Mouse (Mus musculus) hematopoietic stem cell, adult 5-6 weeks (primary cell): ENCODE results near the gene Mas1. TPM values are rescaled to one million over a fixed set of nuclear protein-coding genes. Genes with fewer than 3 reads are reported as not detected.

ENCODE experiments used
- ATAC-seq, 2 experiments: fragments of 125-278 bp in 1 of 2; replicated peaks in 1 of 2; 2 replicates each; pipeline ENCODE4 v1.8.0; 2016 to 2017; ENCODE audit warnings: inconsistent platforms in 2 of 2, mild to moderate bottlenecking in 2 of 2, moderate number of reproducible peaks in 2 of 2, low read depth in 1 of 2, moderate TSS enrichment in 1 of 2; ENCODE audit not compliant: low FRiP score in 2 of 2, poor library complexity in 2 of 2, severe bottlenecking in 2 of 2, insufficient read depth in 1 of 2, low TSS enrichment in 1 of 2
- total RNA-seq: library from RNA; stranded (forward); fragments of 172-1452, 232-1000 nt; gene quantifications from 2 replicates; pipeline ENCODE4 v1.2.3, GENCODE M21; 2017

The Mas1 gene
- total RNA-seq, 1 experiment from 2014 or later = not detected

GRCm38 (mm10) chr17:12844540-12844939 is 23.4 kb downstream of the Mas1 start:
- no peak for ATAC-seq

DNA sequence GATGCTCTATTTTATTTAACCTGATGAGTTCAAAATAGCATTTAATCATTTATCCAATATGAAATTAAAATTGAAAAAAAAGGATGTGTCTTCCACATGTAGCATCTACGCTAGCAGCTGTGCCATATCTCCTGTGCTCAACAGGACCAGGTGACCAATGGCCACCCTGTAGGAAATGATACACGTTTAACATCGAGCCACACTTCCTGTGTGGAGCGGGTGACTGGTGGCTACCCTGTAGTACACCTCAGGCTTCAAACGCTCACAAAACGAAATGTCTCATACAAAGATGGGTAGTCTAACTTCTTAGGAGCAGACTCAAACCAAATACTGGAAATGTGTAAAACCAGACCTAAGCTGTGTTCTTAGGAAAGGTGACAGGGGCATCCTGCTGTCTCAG is 24.1 kb downstream of the Mas1 start:
- peak in 1 of 2 experiments; percentile 42; a peak in 1 of 4 replicates for ATAC-seq

GRCm38 (mm10) chr17:12839475-12840267 is 28.3 kb downstream of the Mas1 start:
- no peak for ATAC-seq

GRCm38 (mm10) chr17:12835738-12836137 is 32.2 kb downstream of the Mas1 start:
- ATAC-seq = no peak

DNA sequence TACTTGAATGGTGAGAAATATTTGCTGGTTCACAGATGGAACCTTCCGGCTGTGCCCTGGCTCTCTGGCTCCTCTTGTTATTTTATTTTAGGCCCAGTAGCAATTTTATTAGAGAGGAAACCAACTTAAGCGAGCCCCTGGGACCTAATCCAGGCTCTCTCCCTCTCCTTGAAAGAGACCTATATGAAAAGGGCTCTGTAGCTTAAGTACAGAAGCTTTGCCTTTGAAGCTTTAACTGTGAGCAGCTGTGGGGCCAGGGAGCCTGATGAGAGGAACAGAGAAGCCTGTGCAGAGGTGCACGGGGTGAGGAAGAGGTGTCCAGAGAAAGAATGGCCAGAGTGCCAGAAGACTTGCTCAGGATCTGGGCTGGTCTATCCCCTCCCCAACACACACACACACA is 33.1 kb downstream of the Mas1 start:
- ATAC-seq = no peak

- no peak for ATAC-seq
Measured at GRCm38 (mm10) chr17:12834317-12834716, 33.6 kb downstream of the Mas1 start.

GRCm38 (mm10) chr17:12832657-12833056 is 35.3 kb downstream of the Mas1 start:
- ATAC-seq = no peak

DNA sequence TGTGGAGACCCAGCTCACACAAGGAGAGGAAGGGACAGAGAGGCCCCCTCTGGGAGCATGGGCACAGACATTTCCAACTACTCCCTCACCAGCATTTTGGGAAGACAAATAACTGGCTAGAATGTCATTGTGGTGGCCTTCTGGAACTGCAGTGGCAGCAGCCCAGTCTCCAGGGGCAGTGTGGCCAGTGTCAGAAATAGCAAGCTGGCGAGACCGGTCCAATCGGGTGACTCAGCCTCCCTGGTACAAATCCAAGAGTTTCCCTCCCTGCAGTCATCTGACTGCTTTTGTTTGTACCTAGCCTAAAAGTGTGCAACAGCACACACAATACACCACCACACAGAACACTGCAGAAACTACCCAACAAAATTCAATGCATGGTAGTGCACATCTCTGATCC is 35.7 kb downstream of the Mas1 start:
- no peak for ATAC-seq

DNA sequence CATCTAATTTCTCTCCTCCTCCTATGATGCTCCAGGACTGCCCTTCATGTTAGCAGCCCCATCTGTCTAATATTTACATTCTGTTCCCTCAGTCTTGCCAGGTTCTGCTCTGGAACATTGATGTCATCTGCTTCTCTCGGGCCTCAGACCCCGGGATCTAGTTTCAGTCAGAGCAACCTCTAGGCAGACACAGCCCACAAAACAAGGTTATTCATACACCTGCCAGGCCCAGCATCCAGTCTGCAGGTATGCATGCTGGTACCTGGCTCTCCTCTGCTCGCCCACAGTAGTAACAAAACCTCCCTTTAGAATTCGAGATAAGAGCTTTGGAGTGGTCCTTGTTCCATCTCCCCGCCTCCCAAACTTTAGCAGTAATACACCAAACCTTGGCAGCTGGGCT is 37.6 kb downstream of the Mas1 start:
- no peak for ATAC-seq

- no peak for ATAC-seq
Measured at GRCm38 (mm10) chr17:12815885-12816284, 52.1 kb downstream of the Mas1 start.

DNA sequence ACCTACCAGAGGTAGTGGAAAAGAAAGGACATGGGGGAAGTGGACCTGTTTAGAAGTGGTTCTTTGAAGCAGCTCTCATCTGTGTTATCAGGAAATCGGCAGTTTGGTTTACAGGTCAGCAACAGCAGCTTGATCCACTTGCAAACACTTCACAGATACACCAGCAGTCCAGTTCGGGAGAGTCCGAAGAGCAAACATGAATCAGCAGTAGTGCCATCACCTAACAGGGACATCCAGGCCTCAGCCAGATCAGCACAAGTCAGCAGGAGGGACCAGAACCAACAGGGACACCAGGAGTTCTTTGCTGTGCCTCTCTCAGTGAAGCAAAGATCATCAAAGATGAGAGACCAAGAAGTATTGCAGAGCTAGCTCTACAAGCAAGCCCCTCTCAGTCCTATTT is 53.4 kb downstream of the Mas1 start:
- ATAC-seq = no peak

DNA sequence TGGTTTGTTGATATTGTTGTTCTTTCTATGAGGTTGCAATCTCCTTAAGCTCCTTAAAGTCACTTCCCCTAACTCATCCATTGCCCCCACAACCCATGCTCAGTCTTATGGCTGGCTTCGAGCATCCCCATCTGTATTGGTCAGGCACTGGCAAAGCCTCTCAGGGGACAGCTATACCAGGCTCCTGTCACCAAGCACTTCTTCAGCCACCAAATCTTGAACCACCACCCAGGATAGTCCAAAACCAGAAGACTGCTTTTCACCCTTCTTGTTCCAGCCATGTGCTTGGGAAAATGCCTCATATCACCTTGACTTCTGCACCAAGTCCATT is 57.0 kb downstream of the Mas1 start:
- no peak for ATAC-seq

GRCm38 (mm10) chr17:12810103-12810972 is 57.6 kb downstream of the Mas1 start:
- ATAC-seq = peak; percentile 92 to 94

DNA sequence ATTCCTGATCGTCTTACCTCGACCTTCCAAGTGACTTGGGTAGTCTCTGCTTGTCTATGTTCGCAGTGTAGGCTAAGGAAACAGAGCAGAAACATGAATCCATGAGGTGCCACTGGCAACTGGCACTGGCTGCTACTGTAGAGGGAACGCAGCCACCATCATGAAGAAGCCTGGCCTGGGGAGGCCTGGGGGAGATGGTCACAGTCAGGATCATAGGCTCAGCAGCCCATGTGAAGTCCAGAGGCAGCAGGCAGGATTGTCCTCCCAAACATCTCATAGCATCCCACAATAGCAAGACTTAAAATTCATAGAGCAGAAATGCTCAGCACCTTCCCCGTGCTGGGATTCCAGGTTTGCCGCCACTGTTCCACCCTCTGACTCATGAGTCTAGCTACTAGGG is 59.1 kb downstream of the Mas1 start:
- ATAC-seq = no peak

DNA sequence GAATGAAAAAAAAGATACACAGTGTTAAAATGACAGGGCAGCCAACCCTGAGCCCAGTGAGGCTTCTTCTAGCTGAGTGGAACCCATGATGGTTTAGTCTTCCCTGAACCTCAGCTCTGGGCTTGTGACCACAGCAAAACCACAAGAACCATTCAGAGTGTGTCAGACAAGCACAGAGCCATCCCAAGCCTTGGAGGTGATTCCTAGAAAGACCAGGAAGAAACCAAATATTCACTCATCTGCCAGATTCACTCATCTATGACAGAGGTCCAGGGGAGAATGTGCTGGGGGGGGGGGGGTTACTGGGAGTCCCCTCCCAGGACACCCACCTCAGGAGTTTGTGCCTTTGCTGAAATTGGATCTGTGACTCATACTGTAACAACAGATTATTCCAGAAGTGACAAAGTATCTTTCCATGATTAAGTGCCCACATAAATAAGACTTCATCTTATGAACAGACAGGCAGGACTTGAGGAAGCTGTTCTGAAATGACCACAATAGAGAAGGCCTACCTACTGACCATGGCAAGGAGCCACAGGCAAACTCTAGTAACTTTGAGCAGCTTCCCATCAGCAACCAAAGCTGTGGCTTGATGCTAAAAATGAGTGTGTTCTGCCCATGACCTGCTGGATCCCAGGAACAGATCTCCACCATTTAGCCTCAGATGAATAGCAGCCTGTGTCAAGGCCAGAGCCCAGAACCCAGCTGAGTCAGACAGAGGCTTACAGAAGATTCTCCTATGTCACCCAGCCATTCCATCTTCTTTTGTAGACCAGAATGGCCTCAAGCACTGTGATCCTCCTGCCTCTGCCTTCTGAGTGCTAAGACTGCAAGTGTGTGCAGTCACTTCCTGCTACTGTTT is 63.1 kb downstream of the Mas1 start:
- ATAC-seq = no peak

- ATAC-seq = no peak
Measured at GRCm38 (mm10) chr17:12801861-12802540, 65.9 kb downstream of the Mas1 start.
